Mouse (Mus musculus) bone marrow macrophage, adult 2 months (primary cell): ENCODE results near the gene Unc13a. TPM values are rescaled to one million over a fixed set of nuclear protein-coding genes. Genes with fewer than 3 reads are reported as not detected.

Experiments
- H3K27ac ChIP-seq: 2 replicates; pipeline ENCODE4 v1.5.1; 2012; ENCODE audit warnings: low read depth, low read length; ENCODE audit not compliant: insufficient read depth
- H3K4me1 ChIP-seq: 2 replicates; pipeline ENCODE4 v1.6.1; 2012; ENCODE audit warnings: low read length; ENCODE audit not compliant: control insufficient read depth, insufficient read depth
- H3K4me3 ChIP-seq: 2 replicates; pipeline ENCODE4 v1.5.1; 2012; ENCODE audit warnings: mild to moderate bottlenecking, low read length, moderate library complexity; ENCODE audit not compliant: insufficient read depth
- CTCF ChIP-seq: IDR thresholded peaks from 2 replicates; pipeline ENCODE4 v1.5.1; 2012; ENCODE audit warnings: low read depth, mild to moderate bottlenecking, low read length, moderate library complexity
- POLR2A ChIP-seq: IDR thresholded peaks from 2 replicates; pipeline ENCODE4 v1.6.1; 2012; ENCODE audit warnings: mild to moderate bottlenecking, low read depth, low read length, borderline replicate concordance
- polyA plus RNA-seq: library from polyadenylated mRNA; stranded (reverse); fragments of >200 nt; gene quantifications from 2 replicates; pipeline ENCODE4 v1.2.4, GENCODE M21; 2012; ENCODE audit not compliant: missing spikeins, insufficient read depth, insufficient read length

Gene Unc13a
- polyA plus RNA-seq, 1 experiment = 1.0 TPM

- peak overlapping the region; percentile 74 for H3K27ac ChIP-seq
- H3K4me1 ChIP-seq = peaks cover 23% of the 10 kb centered on the region
- peak overlapping the region; percentile 43 for H3K4me3 ChIP-seq
- TF ChIP-seq CTCF = no peak
Measured at GRCm38 (mm10) chr8:71668220-71668975, 3.2 kb downstream of the Unc13a start.

GRCm38 (mm10) chr8:71667256-71667655, 4.3 kb downstream of the Unc13a start:
- no peak overlapping the region for H3K4me3 ChIP-seq
- H3K4me1 ChIP-seq = peaks cover 23% of the 10 kb centered on the region
- no peak for TF ChIP-seq CTCF
- TF ChIP-seq POLR2A = no peak
- no peak overlapping the region for H3K27ac ChIP-seq

- no peak for TF ChIP-seq CTCF
- TF ChIP-seq POLR2A = no peak
- peaks cover 23% of the 10 kb centered on the region for H3K4me1 ChIP-seq
- H3K27ac ChIP-seq = no peak overlapping the region
- H3K4me3 ChIP-seq = no peak overlapping the region
Measured at GRCm38 (mm10) chr8:71666855-71667254, 4.7 kb downstream of the Unc13a start.

DNA sequence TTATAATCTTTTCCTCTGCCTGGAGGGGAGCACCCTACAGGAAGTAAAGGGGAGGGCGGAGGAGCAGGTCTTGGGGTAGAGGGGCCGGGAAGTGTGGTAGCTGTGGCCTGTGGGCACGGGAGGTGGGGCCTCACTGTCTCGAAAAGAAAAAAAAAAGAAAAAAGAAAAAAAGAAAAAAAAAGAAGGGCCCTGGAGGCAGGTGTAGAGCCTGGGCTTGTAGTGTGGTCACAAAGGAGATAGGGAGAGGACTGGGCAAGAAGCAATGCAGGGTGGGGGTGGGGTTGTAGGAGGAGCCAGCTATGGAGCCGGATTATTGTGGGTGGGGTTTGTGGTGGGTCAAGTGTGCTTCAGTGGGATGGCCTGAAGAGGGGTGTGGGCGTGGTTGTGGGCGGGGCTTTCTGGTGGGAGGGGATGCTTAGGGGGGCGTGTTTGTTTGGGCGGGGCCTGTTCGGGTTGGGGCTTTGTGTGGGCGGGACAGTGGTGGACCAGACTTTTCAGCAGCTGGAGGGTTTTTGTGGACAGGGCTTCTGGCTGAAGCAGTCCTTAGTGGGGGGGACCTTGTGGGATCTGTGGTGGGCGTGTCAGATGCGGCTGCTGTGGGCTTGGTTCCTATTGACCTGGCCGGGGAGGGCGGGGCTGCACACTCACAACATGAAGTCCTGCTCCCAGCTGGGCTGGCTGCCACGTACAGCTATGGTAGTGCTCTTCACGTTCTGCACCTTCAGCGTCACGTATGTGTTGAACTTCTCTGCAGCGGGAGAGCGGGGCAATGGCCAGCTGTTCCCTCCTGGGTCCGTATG, 6.0 kb downstream of the Unc13a start:
- Histone ChIP-seq H3K4me1 (peaks cover 23% of the 10 kb centered on the region), H3K4me3 (peak overlapping the region; percentile 47), H3K27ac (no peak overlapping the region)
- TF ChIP-seq POLR2A (no peak), CTCF (no peak)

DNA sequence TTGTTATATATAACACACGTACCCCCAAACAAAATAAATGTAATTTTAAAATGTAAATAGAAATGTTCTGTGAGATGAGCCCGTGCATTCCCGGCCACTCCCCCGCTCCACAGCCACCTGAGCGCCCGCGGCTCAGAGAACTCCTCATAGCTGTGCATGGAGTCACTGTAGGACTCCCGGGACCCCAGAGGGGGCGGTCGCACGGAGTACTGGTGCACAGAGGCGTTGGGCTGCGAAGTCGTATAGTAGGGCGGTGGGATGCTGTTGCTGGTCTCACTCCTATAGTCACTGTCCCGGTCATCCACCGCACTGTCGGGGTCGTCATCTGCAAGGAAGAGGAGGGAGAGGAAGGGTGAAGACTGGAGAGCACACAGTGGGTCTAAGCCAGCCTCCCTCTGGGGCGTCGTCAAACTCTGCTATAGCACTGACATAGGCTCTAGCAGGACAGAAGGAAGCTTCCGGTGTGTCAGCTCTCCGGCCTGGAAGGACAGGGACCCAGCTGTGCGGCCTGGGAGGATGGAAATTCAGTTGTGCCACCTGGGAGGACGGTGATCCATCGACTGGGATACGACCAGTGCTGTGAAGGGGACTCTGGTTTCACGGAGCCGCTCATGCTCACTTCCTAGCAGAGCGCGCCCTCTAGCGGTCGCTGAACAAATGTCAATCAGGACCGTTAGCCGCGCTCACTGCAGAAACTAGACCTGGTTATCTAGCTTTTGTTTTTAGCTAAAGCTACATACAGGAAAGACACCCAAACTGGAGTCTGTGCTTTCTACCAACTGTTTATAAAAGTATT, 11.0 kb downstream of the Unc13a start:
- no peaks in the 10 kb centered on the region for H3K4me1 ChIP-seq
- H3K27ac ChIP-seq = no peak overlapping the region
- H3K4me3 ChIP-seq = no peak overlapping the region
- TF ChIP-seq POLR2A (no peak), CTCF (peak; percentile 84)

- Histone ChIP-seq H3K27ac (no peak overlapping the region), H3K4me3 (no peak overlapping the region), H3K4me1 (no peaks in the 10 kb centered on the region)
- no peak for TF ChIP-seq CTCF
- TF ChIP-seq POLR2A = no peak
Measured at GRCm38 (mm10) chr8:71659751-71660150, 11.8 kb downstream of the Unc13a start.

DNA sequence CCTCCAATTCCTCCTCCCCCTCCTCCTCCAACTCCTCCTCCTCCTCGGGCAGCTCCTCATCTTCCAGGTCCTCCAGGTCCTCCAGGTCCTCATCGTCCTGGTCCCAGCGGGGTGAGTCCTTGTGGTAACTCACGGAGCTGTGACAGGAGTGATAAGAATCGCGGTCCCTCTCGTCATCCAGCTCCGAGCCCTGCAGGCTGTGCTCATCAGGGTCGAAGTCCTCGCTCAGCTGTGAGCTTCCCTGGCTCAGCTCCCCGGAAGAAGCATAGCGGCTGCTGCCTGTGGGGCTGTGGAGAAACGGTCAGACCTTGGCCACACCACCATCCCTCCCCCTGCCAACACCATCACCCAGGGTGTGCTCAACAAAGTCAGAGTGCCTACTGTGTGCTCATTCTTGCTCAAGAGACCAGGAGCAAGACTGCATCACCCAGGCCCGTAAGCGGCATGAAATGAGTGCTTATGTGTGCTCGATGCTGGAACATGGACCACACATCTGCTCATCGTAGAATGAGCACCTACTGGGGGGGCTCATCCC, 13.0 kb downstream of the Unc13a start:
- H3K4me1 ChIP-seq = no peaks in the 10 kb centered on the region
- H3K27ac ChIP-seq = no peak overlapping the region
- TF ChIP-seq CTCF = no peak
- TF ChIP-seq POLR2A = no peak
- no peak overlapping the region for H3K4me3 ChIP-seq

- Histone ChIP-seq H3K4me3 (no peak overlapping the region), H3K27ac (no peak overlapping the region), H3K4me1 (no peaks in the 10 kb centered on the region)
- no peak for TF ChIP-seq POLR2A
- TF ChIP-seq CTCF = no peak
Measured at GRCm38 (mm10) chr8:71657816-71658215, 13.7 kb downstream of the Unc13a start.

- TF ChIP-seq POLR2A (no peak), CTCF (no peak)
- H3K4me3 ChIP-seq = no peak overlapping the region
Measured at GRCm38 (mm10) chr8:71654600-71654999, 17.0 kb downstream of the Unc13a start.

More at GRCm38 (mm10) chr8:71654600-71654999, 17.0 kb downstream of the Unc13a start:
- H3K4me1 ChIP-seq = no peaks in the 10 kb centered on the region
- no peak overlapping the region for H3K27ac ChIP-seq
